Mouse (Mus musculus) 3134 (cell line): ENCODE results near the gene Hist1h2ad.
"Not testable (repeated sequence)": the region's sequence is repeated elsewhere in the genome, so short reads cannot be mapped to it uniquely, and the experiment has no call there.

ENCODE experiments used
- DNase-seq: peaks from one replicate; pipeline ENCODE4 v3.0.0-alpha.2; 2011; ENCODE audit warnings: low spot score; ENCODE audit not compliant: insufficient read length; ENCODE audit errors: extremely low read depth

Gene Hist1h2ad

GRCm38 (mm10) chr13:23582219-23583056 is 8.3 kb downstream of the Hist1h2ad start:
- peak; percentile 58 for DNase-seq

GRCm38 (mm10) chr13:23583387-23584068 is 9.3 kb downstream of the Hist1h2ad start:
- DNase-seq, result peak; percentile 41

GRCm38 (mm10) chr13:23584331-23584730 is 10.2 kb downstream of the Hist1h2ad start:
- peak; percentile 35 for DNase-seq

- DNase-seq, result peak; percentile 68
Observed at GRCm38 (mm10) chr13:23585029-23585441, 10.9 kb downstream of the Hist1h2ad start.

- DNase-seq, result peak; percentile 90
Observed at GRCm38 (mm10) chr13:23585442-23586098, 11.4 kb downstream of the Hist1h2ad start.

- no peak for DNase-seq
Observed at GRCm38 (mm10) chr13:23586099-23586939, 12.1 kb downstream of the Hist1h2ad start.

GRCm38 (mm10) chr13:23586940-23587225 is 12.7 kb downstream of the Hist1h2ad start:
- peak; percentile 45 for DNase-seq

- DNase-seq, result no peak
Observed at GRCm38 (mm10) chr13:23591206-23591605, 17.0 kb downstream of the Hist1h2ad start.

GRCm38 (mm10) chr13:23591886-23592285 is 17.7 kb downstream of the Hist1h2ad start:
- DNase-seq, result not testable (repeated sequence)

GRCm38 (mm10) chr13:23592614-23593013 is 18.4 kb downstream of the Hist1h2ad start:
- no peak for DNase-seq

GRCm38 (mm10) chr13:23593051-23593770 is 19.0 kb downstream of the Hist1h2ad start:
- DNase-seq, result no peak

- DNase-seq, result no peak
Observed at GRCm38 (mm10) chr13:23595185-23595584, 21.0 kb downstream of the Hist1h2ad start.

- no peak for DNase-seq
Observed at GRCm38 (mm10) chr13:23595622-23596372, 21.6 kb downstream of the Hist1h2ad start.

- peak; percentile 25 for DNase-seq
Observed at GRCm38 (mm10) chr13:23597957-23598356, 23.8 kb downstream of the Hist1h2ad start.

- no peak for DNase-seq
Observed at GRCm38 (mm10) chr13:23603182-23603699, 29.1 kb downstream of the Hist1h2ad start.

- no peak for DNase-seq
Observed at GRCm38 (mm10) chr13:23604452-23604851, 30.3 kb downstream of the Hist1h2ad start.

- no peak for DNase-seq
Observed at GRCm38 (mm10) chr13:23605052-23605451, 30.9 kb downstream of the Hist1h2ad start.

- peak; percentile 15 for DNase-seq
Observed at GRCm38 (mm10) chr13:23609209-23609608, 35.0 kb downstream of the Hist1h2ad start.

GRCm38 (mm10) chr13:23609844-23610243 is 35.7 kb downstream of the Hist1h2ad start:
- DNase-seq, result no peak
